8 mouse cellular contexts compared by ENCODE assay signal in the genomic region with DNA sequence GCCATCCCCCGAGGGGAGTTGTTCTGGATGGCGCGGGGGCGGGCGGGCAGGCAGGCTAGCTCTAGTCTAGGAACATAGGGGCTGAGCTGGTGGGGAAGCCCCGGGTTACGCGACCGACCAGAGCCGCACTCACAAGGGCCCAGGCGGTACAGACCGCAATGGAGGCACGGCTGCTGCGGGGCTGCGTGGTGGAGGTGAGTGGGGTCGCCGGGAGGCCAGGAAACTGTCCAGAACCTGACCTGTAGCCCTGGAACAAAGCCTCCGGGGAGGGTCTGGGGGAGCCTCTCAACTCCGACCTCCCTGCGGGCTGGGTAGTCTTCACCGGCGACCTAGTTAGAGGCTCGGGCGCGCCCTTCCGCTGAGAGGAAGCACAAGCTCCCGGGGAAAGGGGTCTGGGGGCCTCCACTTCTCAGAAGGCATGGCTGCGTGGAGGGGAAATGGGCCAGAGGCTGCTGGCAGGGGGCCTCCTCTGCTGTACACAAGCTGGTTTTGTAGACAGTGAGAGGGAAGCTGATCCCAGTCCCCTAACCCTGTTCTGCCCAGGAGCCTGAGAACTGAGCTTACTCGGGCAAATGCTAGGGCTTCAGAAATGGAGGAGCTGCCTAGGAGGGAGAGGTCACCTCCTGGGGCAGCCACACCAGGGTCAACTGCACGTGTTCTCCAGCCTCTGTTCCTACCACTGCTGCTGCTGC. TPM values are rescaled to one million over a fixed set of nuclear protein-coding genes. Genes with fewer than 3 reads are reported as not detected.
DNase-seq lines count a peak whose midpoint lies in the region; ATAC-seq and TF ChIP-seq lines count a peak whose summit lies in the region.

A gene (plus strand): TSS at position 14 of the 692 bp plus-strand sequence.

- H3K4me1 ChIP-seq in heart, embryonic 11.5 days (ENCODE audit: control insufficient read depth, insufficient read depth, low read length), result peaks cover 24% of the 10 kb centered on the region
- H3K4me1 ChIP-seq in ES-Bruce4 (ENCODE audit: control insufficient read depth, insufficient read depth, low read length), result no peaks in the 10 kb centered on the region
- peaks cover 37% of the 10 kb centered on the region for H3K4me1 ChIP-seq in hindbrain, embryonic 13.5 days (replicated peaks)

- WGBS in heart, embryonic 11.5 days (ENCODE audit: insufficient replicate concordance), result 3% methylated on average over 30 of the region's 30 CpGs
- WGBS in hindbrain, embryonic 13.5 days, result 1% methylated on average over 30 of the region's 30 CpGs

- peaks cover 66% of the 10 kb centered on the region for H3K27me3 ChIP-seq in heart, embryonic 11.5 days (ENCODE audit: control insufficient read depth, insufficient read depth, low read length)
- no peaks in the 10 kb centered on the region for H3K27me3 ChIP-seq in ES-Bruce4 (ENCODE audit: control insufficient read depth, insufficient read depth, low read length, poor library complexity, severe bottlenecking)
- peaks cover 87% of the 10 kb centered on the region for H3K27me3 ChIP-seq in hindbrain, embryonic 13.5 days

- TF ChIP-seq EP300 in ES-Bruce4 (IDR thresholded peaks at IDR 0.05; ENCODE audit: insufficient read depth, low read depth, low read length), result no peak

- TF ChIP-seq POLR2A in ES-Bruce4 (IDR thresholded peaks at IDR 0.05; ENCODE audit: insufficient read depth, low read length), result no peak

- DNase-seq in heart, adult 18-20 months, result no peak
- DNase-seq in thymus, postnatal 36 days, result peak; percentile 50 to 63
- DNase-seq in lung, postnatal 14 days, result no peak
- no peak for DNase-seq in frontal cortex, postnatal 14 days (ENCODE audit: low spot score in 2 of 2)

- H3K36me3 ChIP-seq in heart, embryonic 11.5 days (ENCODE audit: control insufficient read depth, insufficient read depth, low read length), result 0 out of 2 replicates have a peak, but pooled peaks cover 3% of the 10 kb centered on the region
- H3K36me3 ChIP-seq in ES-Bruce4 (ENCODE audit: control insufficient read depth, insufficient read depth, low read length, poor library complexity, severe bottlenecking), result no peaks in the 10 kb centered on the region
- peaks cover 26% of the 10 kb centered on the region for H3K36me3 ChIP-seq in hindbrain, embryonic 13.5 days

- H3K9ac ChIP-seq in heart, embryonic 11.5 days (ENCODE audit: low read depth, low read length), result peak within 1 kb of the TSS; percentile 24; the same call in 1 of the 2 replicates
- H3K9ac ChIP-seq in ES-Bruce4 (ENCODE audit: low read depth, poor library complexity, severe bottlenecking), result peak within 1 kb of the TSS; percentile 56
- H3K9ac ChIP-seq in hindbrain, embryonic 13.5 days, result peak within 1 kb of the TSS; percentile 51; the same call in 1 of the 2 replicates

- peak within 1 kb of the TSS; percentile 61 for H3K4me2 ChIP-seq in heart, embryonic 11.5 days
- peak within 1 kb of the TSS; percentile 26 for H3K4me2 ChIP-seq in hindbrain, embryonic 13.5 days

- H3K9me3 ChIP-seq in heart, embryonic 11.5 days (replicated peaks; ENCODE audit: control insufficient read depth, low read length), result no peaks in the 10 kb centered on the region
- H3K9me3 ChIP-seq in ES-Bruce4 (replicated peaks; ENCODE audit: control insufficient read depth, insufficient read depth, low read length, poor library complexity, severe bottlenecking), result no peaks in the 10 kb centered on the region
- no peaks in the 10 kb centered on the region for H3K9me3 ChIP-seq in hindbrain, embryonic 13.5 days

- TF ChIP-seq CTCF in ES-Bruce4 (IDR thresholded peaks at IDR 0.05; ENCODE audit: low read depth, low read length), result no peak

- no peak within 1 kb of the TSS for H3K27ac ChIP-seq in heart, embryonic 11.5 days (ENCODE audit: low read depth, low read length)
- H3K27ac ChIP-seq in ES-Bruce4 (ENCODE audit: insufficient read depth, low read length), result no peak within 1 kb of the TSS
- H3K27ac ChIP-seq in hindbrain, embryonic 13.5 days, result no peak within 1 kb of the TSS

- ATAC-seq in heart, embryonic 11.5 days (replicated peaks; ENCODE audit: insufficient number of reproducible peaks, low FRiP score, low TSS enrichment), result peak; percentile 5; the same call in 1 of the 2 replicates
- ATAC-seq in hindbrain, embryonic 13.5 days (ENCODE audit: low FRiP score), result no peak
- ATAC-seq in megakaryocyte progenitor cell, adult 5-6 weeks (replicated peaks; ENCODE audit: poor library complexity), result peak; percentile 40; the same call in 1 of the 2 replicates

- peak within 1 kb of the TSS; percentile 27 for H3K4me3 ChIP-seq in heart, embryonic 11.5 days (ENCODE audit: low read depth, low read length)
- peak within 1 kb of the TSS; percentile 36 for H3K4me3 ChIP-seq in ES-Bruce4 (ENCODE audit: low read depth, low read length)
- peak within 1 kb of the TSS; percentile 3; the same call in 1 of the 2 replicates for H3K4me3 ChIP-seq in hindbrain, embryonic 13.5 days

RNA-seq across cellular contexts. Expression of the gene that starts here (rescaled TPM):
- 0.27 and 0.58 TPM in 2 replicates for polyA plus RNA-seq in heart, embryonic 11.5 days (2014; fragmentation: Nextera tagmentation; extraction: Ambion mirVana)
- 1 to 10 TPM; 1.4 to 1.6 TPM for total RNA-seq in heart, adult 18-20 months (2021)
- polyA plus RNA-seq in ES-Bruce4 (2011; ENCODE audit: insufficient read depth, insufficient read length, low read depth, missing spikeins), result 1.5 and 2.0 TPM in 2 replicates
- polyA plus RNA-seq in hindbrain, embryonic 13.5 days (2015; fragmentation: Nextera tagmentation; extraction: Ambion mirVana), result 1.00 and 1.3 TPM in 2 replicates
- 1.5 TPM in 1 of 2 replicates, not detected in the other for total RNA-seq in megakaryocyte progenitor cell, adult 5-6 weeks (2015)
- 0.10 TPM in 1 of 2 replicates, not detected in the other for total RNA-seq in megakaryocyte progenitor cell, adult 5-6 weeks (2017)

Comparison
In these comparisons a context has a peak if more than half of its experiments do, and no peak if none do; other contexts are left out.
1. Peak in ATAC-seq, H3K4me3 ChIP-seq, H3K9ac ChIP-seq and H3K4me2 ChIP-seq in heart, embryonic 11.5 days; RNA of the gene not detected or under 1 TPM.
2. DNase-seq: peak in thymus, postnatal 36 days (2 of 2); none in heart, adult 18-20 months (0 of 2), lung, postnatal 14 days (single experiment) and frontal cortex, postnatal 14 days (0 of 2).
3. Peak in every context shown above with its lines, with median percentiles within 50 percentile points of each other: H3K4me3 ChIP-seq and H3K9ac ChIP-seq.